Mouse (Mus musculus): Measurements from ENCODE around the gene Tspan9.

Tspan9 gene

GRCm38 (mm10) chr6:128035250-128035929, 108.0 kb downstream of the Tspan9 start:
- no peak for DNase-seq (ENCODE audit: low spot score)

- peak; percentile 54 for DNase-seq (ENCODE audit: low spot score)
Measured at GRCm38 (mm10) chr6:128034317-128035249, 108.8 kb downstream of the Tspan9 start.

GRCm38 (mm10) chr6:128033868-128034250, 109.5 kb downstream of the Tspan9 start:
- DNase-seq (ENCODE audit: low spot score) = no peak

- DNase-seq (ENCODE audit: low spot score) = no peak
Measured at GRCm38 (mm10) chr6:128033172-128033867, 110.1 kb downstream of the Tspan9 start.

- DNase-seq (ENCODE audit: low spot score) = no peak
Measured at GRCm38 (mm10) chr6:128032252-128033171, 110.9 kb downstream of the Tspan9 start.

- no peak for DNase-seq (ENCODE audit: low spot score)
Measured at GRCm38 (mm10) chr6:128031584-128031983, 111.8 kb downstream of the Tspan9 start.

GRCm38 (mm10) chr6:128031096-128031495, 112.3 kb downstream of the Tspan9 start:
- no peak for DNase-seq (ENCODE audit: low spot score)

- DNase-seq (ENCODE audit: low spot score) = no peak
Measured at GRCm38 (mm10) chr6:128030475-128030874, 112.9 kb downstream of the Tspan9 start.

GRCm38 (mm10) chr6:128029517-128030348, 113.7 kb downstream of the Tspan9 start:
- DNase-seq (ENCODE audit: low spot score) = no peak

- no peak for DNase-seq (ENCODE audit: low spot score)
Measured at GRCm38 (mm10) chr6:128028116-128028940, 115.1 kb downstream of the Tspan9 start.

GRCm38 (mm10) chr6:128025997-128026396, 117.4 kb downstream of the Tspan9 start:
- no peak for DNase-seq (ENCODE audit: low spot score)

GRCm38 (mm10) chr6:128025581-128025980, 117.8 kb downstream of the Tspan9 start:
- no peak for DNase-seq (ENCODE audit: low spot score)

- DNase-seq (ENCODE audit: low spot score) = no peak
Measured at GRCm38 (mm10) chr6:128022207-128022606, 121.2 kb downstream of the Tspan9 start.

GRCm38 (mm10) chr6:128021931-128022202, 121.5 kb downstream of the Tspan9 start:
- no peak for DNase-seq (ENCODE audit: low spot score)

- DNase-seq (ENCODE audit: low spot score) = no peak
Measured at GRCm38 (mm10) chr6:128021106-128021930, 122.1 kb downstream of the Tspan9 start.

- DNase-seq (ENCODE audit: low spot score) = no peak
Measured at GRCm38 (mm10) chr6:128020521-128021057, 122.8 kb downstream of the Tspan9 start.

GRCm38 (mm10) chr6:128020053-128020452, 123.3 kb downstream of the Tspan9 start:
- DNase-seq (ENCODE audit: low spot score) = no peak

- no peak for DNase-seq (ENCODE audit: low spot score)
Measured at GRCm38 (mm10) chr6:128019119-128019518, 124.3 kb downstream of the Tspan9 start.

- DNase-seq (ENCODE audit: low spot score) = no peak
Measured at GRCm38 (mm10) chr6:128015304-128015703, 128.1 kb downstream of the Tspan9 start.
